Mouse (Mus musculus) liver, embryonic 14.5 days (tissue): ENCODE measurements around the gene Ccl20. TPM values are rescaled to one million over a fixed set of nuclear protein-coding genes. Genes with fewer than 3 reads are reported as not detected.

Source experiments
- ATAC-seq: fragments of 200-750 bp; cut with Nextera tagmentation; 2 replicates; pipeline ENCODE4 v1.8.0; 2017; ENCODE audit warnings: moderate number of reproducible peaks, mild to moderate bottlenecking, moderate library complexity; ENCODE audit not compliant: insufficient read depth
- DNase-seq, 3 experiments: peaks; one replicate each; pipeline ENCODE4 v3.0.0-alpha.2; 2012 to 2013; ENCODE audit warnings: low read depth in 3 of 3, low spot score in 3 of 3
- H3K27ac ChIP-seq: fragments of 300-500 bp; sonication (generic); 2 replicates; pipeline ENCODE4 v1.5.1; 2014; ENCODE audit warnings: moderate library complexity, mild to moderate bottlenecking, control low read depth, inconsistent platforms
- H3K27me3 ChIP-seq: fragments of 300-500 bp; sonication (generic); 2 replicates; pipeline ENCODE4 v1.6.1; 2014; ENCODE audit warnings: mild to moderate bottlenecking, low read length, moderate library complexity; ENCODE audit not compliant: control insufficient read depth, insufficient read depth
- H3K36me3 ChIP-seq: fragments of 300-500 bp; sonication (generic); replicated peaks from 2 replicates; pipeline ENCODE4 v1.6.1; 2014; ENCODE audit warnings: low read depth; ENCODE audit not compliant: control insufficient read depth, insufficient read depth
- H3K4me1 ChIP-seq, 2 experiments: fragments of 200-500 bp in 1 of 2; fragments of 300-500 bp in 1 of 2; sonication (generic) in 1 of 2; replicated peaks; 2 replicates each; pipeline ENCODE4 v1.6.1; 2012 to 2014; ENCODE audit warnings: antibody characterized with exemption in 1 of 2, inconsistent platforms in 1 of 2, low read length in 1 of 2; ENCODE audit not compliant: control insufficient read depth in 2 of 2, insufficient read depth in 2 of 2
- H3K4me2 ChIP-seq: fragments of 300-500 bp; sonication (generic); 2 replicates; pipeline ENCODE4 v1.6.1; 2014; ENCODE audit warnings: low read depth, mild to moderate bottlenecking, control low read depth, moderate library complexity
- H3K4me3 ChIP-seq, 2 experiments: fragments of 200-500 bp in 1 of 2; fragments of 300-500 bp in 1 of 2; sonication (generic) in 1 of 2; 2 replicates each; pipeline ENCODE4 v1.5.1; 2012 to 2014; ENCODE audit warnings: low read depth in 2 of 2, low read length in 2 of 2, mild to moderate bottlenecking in 2 of 2, control low read depth in 1 of 2, inconsistent platforms in 1 of 2, moderate library complexity in 1 of 2; ENCODE audit not compliant: insufficient read depth in 1 of 2
- H3K9ac ChIP-seq: fragments of 300-500 bp; sonication (generic); replicated peaks from 2 replicates; pipeline ENCODE4 v1.6.1; 2014; ENCODE audit warnings: mild to moderate bottlenecking, control low read depth, moderate library complexity
- H3K9me3 ChIP-seq: fragments of 300-500 bp; sonication (generic); 2 replicates; pipeline ENCODE4 v1.6.1; 2016; ENCODE audit warnings: low read length, mixed read lengths; ENCODE audit not compliant: control insufficient read depth
- CTCF ChIP-seq: IDR thresholded peaks from 2 replicates; pipeline ENCODE4 v1.5.1; 2016; ENCODE audit warnings: antibody characterized with exemption, low read depth, control low read depth
- EP300 ChIP-seq: IDR thresholded peaks from 2 replicates; pipeline ENCODE4 v1.6.1; 2016; ENCODE audit warnings: antibody characterized with exemption, low read depth
- WGBS: fragments of 180-500 bp; shearing (Covaris S2); extraction: QIAGEN DNeasy Blood & Tissue Kit; methylation state at CpG from one replicate; pipeline ENCODE4 v1.1.7; 2014; ENCODE audit not compliant: insufficient replicate concordance; 5-methylcytosine and 5-hydroxymethylcytosine counted together
- polyA plus RNA-seq, 2 experiments: library from polyadenylated mRNA; depleted of rRNA in 1 of 2; stranded (reverse) in 1 of 2; unstranded in 1 of 2; fragments of >200 nt; fragmentation: Nextera tagmentation in 1 of 2; extraction: Ambion mirVana in 1 of 2; gene quantifications; 2 replicates each; pipeline versions ENCODE4 v1.2.1 to v1.2.3; 2012 to 2014

Ccl20 gene
- polyA plus RNA-seq, 2 experiments: 0.16 TPM; not detected in 1

DNA sequence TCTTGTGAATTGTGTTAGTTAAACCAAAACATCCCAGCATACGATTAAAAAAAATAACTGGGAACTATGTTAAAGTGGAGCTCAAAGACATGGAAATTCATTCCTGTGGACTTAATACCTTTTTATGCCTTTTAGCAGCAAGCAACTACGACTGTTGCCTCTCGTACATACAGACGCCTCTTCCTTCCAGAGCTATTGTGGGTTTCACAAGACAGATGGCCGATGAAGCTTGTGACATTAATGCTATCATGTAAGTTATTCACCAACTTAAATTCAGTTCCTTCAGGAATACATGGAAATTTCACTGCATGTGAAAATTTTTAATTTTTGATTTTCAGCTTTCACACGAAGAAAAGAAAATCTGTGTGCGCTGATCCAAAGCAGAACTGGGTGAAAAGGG lies 1.1 kb downstream of the Ccl20 start:
- 66% methylated on average over 7 of the region's 7 CpGs for WGBS

DNA sequence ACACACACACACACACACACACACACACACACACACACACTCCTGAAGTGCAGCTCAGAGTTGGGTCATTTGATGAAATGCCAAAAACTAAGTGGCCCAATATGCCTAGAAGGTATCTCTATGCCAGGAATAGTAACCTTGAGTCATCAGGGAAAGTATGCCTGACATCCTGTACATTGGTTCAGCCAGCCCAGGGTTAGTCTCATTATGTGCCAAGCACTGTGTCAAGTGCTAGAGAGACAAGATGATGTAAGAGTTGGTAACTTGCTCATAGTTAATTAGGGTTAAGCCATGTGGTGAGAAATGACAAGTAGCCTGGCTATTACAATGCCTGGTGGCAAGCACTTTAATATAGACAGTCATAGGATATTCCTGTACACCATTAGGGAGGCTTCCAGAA lies 3.3 kb downstream of the Ccl20 start:
- DNase-seq (no peak), ATAC-seq (no peak)
- Histone ChIP-seq H3K4me2 (no peak overlapping the region), H3K9me3 (no peaks in the 10 kb centered on the region), H3K4me3 (no peak overlapping the region), H3K9ac (no peak overlapping the region), H3K36me3 (no peaks in the 10 kb centered on the region), H3K4me1 (no peaks in the 10 kb centered on the region), H3K27ac (no peak overlapping the region), H3K27me3 (no peaks in the 10 kb centered on the region)
- TF ChIP-seq CTCF: no peak
- no peak for TF ChIP-seq EP300

More for the DNA sequence above, 1.1 kb downstream of the Ccl20 start:
- Histone ChIP-seq H3K4me2 (no peak overlapping the region), H3K9me3 (no peaks in the 10 kb centered on the region), H3K36me3 (no peaks in the 10 kb centered on the region), H3K4me1 (no peaks in the 10 kb centered on the region), H3K27me3 (no peaks in the 10 kb centered on the region), H3K27ac (no peak overlapping the region), H3K4me3 (no peak overlapping the region), H3K9ac (no peak overlapping the region)
- TF ChIP-seq CTCF (no peak), EP300 (no peak)
- DNase-seq (no peak), ATAC-seq (no peak)

DNA sequence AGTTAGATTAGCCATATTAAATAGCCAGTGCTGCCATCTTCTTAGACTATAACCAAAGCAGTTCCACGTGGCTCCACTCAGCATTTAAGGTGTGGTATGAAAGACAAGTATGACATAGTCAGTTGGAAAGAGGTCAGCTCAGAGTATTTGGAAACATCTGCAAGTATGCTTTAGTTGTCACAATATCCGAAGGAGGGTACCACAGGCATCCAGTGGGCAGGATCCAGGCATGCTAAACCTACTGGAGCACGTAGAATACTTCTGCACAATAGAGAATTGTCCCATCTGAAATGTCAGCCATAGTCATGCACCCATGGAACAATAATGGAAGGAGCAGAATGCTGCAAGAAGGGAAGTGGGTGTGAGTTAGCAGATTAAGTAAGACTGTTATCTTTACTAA lies 3.7 kb downstream of the Ccl20 start:
- no peak for DNase-seq
- no peak for ATAC-seq
- 38% methylated on average over 3 of the region's 3 CpGs for WGBS

DNA sequence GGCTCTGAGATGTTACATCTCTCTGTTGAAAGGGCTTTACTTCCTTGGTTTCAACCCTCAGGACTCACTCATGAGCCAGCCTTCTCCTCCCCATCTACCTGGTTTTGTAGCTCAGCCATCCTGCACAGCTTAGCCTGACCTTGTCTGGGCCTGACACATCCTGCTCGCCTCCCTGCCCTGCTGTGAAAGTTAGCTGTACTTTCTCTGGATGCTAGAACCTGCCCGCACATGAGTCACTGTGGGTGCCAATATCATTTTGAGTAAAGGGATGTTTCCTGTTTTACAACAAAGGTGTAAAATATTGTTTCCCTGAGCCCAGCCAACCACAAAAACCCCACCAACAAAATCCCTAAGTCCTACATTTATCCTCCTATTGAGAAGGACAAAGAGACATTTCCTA lies 6.6 kb downstream of the Ccl20 start:
- ATAC-seq: no peak
- 53% methylated on average over 2 of the region's 2 CpGs for WGBS
- H3K27me3 ChIP-seq: no peaks in the 10 kb centered on the region

More for the DNA sequence above, 3.7 kb downstream of the Ccl20 start:
- Histone ChIP-seq H3K9me3 (no peaks in the 10 kb centered on the region), H3K36me3 (no peaks in the 10 kb centered on the region), H3K27me3 (no peaks in the 10 kb centered on the region), H3K4me2 (no peak overlapping the region), H3K4me3 (no peak overlapping the region), H3K27ac (no peak overlapping the region), H3K4me1 (no peaks in the 10 kb centered on the region), H3K9ac (no peak overlapping the region)
- TF ChIP-seq CTCF (no peak), EP300 (no peak)

DNA sequence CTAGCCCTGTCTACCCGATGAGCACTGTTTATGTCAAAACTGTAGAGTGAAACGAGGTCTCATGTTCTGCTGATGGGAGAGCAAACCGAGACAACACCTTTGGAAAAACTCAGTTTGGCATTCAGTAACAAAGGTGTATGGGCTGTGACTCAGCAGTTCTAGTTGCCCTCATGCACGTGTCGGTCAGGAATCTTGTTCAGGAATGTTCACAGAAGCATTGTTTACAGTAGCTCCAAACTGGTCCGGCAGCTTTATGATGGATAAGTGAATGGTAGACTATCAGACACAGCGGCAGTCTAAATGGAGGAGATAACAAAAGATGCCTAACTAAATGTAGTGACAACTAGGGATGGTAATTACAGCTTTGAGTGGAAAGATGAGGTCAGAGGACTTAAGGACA lies 19.3 kb downstream of the Ccl20 start:
- Histone ChIP-seq H3K9me3 (no peaks in the 10 kb centered on the region), H3K9ac (no peak overlapping the region), H3K27me3 (no peaks in the 10 kb centered on the region), H3K4me3 (no peak overlapping the region), H3K36me3 (no peaks in the 10 kb centered on the region), H3K27ac (no peak overlapping the region), H3K4me1 (no peaks in the 10 kb centered on the region), H3K4me2 (no peak overlapping the region)
- DNase-seq (no peak), ATAC-seq (no peak)
- 63% methylated on average over 7 of the region's 7 CpGs for WGBS
- TF ChIP-seq EP300: no peak
- TF ChIP-seq CTCF: no peak

More for the DNA sequence above, 6.6 kb downstream of the Ccl20 start:
- no peaks in the 10 kb centered on the region for H3K4me1 ChIP-seq
- H3K9ac ChIP-seq: no peak overlapping the region
- no peak overlapping the region for H3K27ac ChIP-seq
- H3K9me3 ChIP-seq: no peaks in the 10 kb centered on the region
- TF ChIP-seq CTCF: no peak
- TF ChIP-seq EP300: no peak
- no peak overlapping the region for H3K4me2 ChIP-seq
- H3K4me3 ChIP-seq: no peak overlapping the region
- no peak for DNase-seq
- no peaks in the 10 kb centered on the region for H3K36me3 ChIP-seq

DNA sequence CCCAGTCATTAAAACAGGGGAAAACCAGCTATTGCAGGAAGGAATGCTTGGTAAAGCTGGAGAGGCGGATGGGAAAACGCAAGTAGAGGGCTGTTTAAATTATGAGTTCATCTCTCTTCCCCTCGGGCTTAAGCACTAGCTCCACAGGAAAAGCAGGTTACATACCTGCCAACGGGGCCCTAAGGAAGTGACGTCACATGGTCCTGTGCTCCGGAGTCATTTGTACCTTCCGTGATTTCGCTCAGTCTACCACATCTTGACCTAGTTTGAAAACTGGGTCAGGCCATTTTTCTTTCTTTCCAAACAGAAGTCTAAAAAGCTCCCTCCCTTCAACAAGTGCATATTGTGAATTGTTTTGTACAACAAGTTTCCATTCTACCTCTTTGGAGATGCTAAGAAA lies 21.3 kb downstream of the Ccl20 start:
- H3K36me3 ChIP-seq: no peaks in the 10 kb centered on the region
- H3K9ac ChIP-seq: no peak overlapping the region
- H3K4me2 ChIP-seq: no peak overlapping the region
- 71% methylated on average over 8 of the region's 8 CpGs for WGBS
- no peaks in the 10 kb centered on the region for H3K9me3 ChIP-seq
- H3K27ac ChIP-seq: no peak overlapping the region
- no peak for TF ChIP-seq CTCF
- TF ChIP-seq EP300: no peak
- no peaks in the 10 kb centered on the region for H3K27me3 ChIP-seq
- H3K4me1 ChIP-seq: no peaks in the 10 kb centered on the region
- DNase-seq (no peak), ATAC-seq (no peak)
- no peak overlapping the region for H3K4me3 ChIP-seq
